Mouse (Mus musculus): ENCODE measurements around the gene Cebpg. TPM values are rescaled to one million over a fixed set of nuclear protein-coding genes. Genes with fewer than 3 reads are reported as not detected.
A peak's percentile ranks its signal among the peaks of the same experiment; 100 is the strongest.

Cebpg gene
- polyA plus RNA-seq (2012; rRNA removed) = 4.2 and 4.6 TPM in 2 replicates

GRCm38 (mm10) chr7:35056436-35056864, at the start of gene Cebpg:
Cebpg (minus strand) TSS chr7:35056573.
- Histone ChIP-seq H3K27ac (ENCODE audit: insufficient read depth, low read length) (peak within 1 kb of the TSS; percentile 81), H3K4me3 (ENCODE audit: extremely low read depth, insufficient read depth, insufficient read length) (peak within 1 kb of the TSS; percentile 72), H3K36me3 (ENCODE audit: control insufficient read depth, insufficient read depth, low read length) (no peaks in the 10 kb centered on the region), H3K4me1 (ENCODE audit: control insufficient read depth, insufficient read depth, insufficient read length) (peaks cover 8% of the 10 kb centered on the region; the same call in 1 of the 2 replicates), H3K27me3 (ENCODE audit: control insufficient read depth, insufficient read depth, low read length) (no peaks in the 10 kb centered on the region)
- peak; percentile 85 to 95 for DNase-seq (ENCODE audit: low read depth in 1 of 2, low spot score in 2 of 2)
- no peak for TF ChIP-seq CTCF (IDR thresholded peaks at IDR 0.05; ENCODE audit: extremely low read depth, insufficient read depth, insufficient read length, insufficient replicate concordance)
- peak; percentile 32 for TF ChIP-seq POLR2A (IDR thresholded peaks at IDR 0.05; ENCODE audit: low read depth, low read length)
- under 1% methylated on average over 53 of the region's 53 CpGs for WGBS

GRCm38 (mm10) chr7:35099528-35099927, 43.2 kb upstream of the Cebpg start:
- DNase-seq (ENCODE audit: low read depth in 1 of 2, low spot score in 2 of 2) = no peak
- Histone ChIP-seq H3K36me3 (ENCODE audit: control insufficient read depth, insufficient read depth, low read length) (no peaks in the 10 kb centered on the region), H3K4me3 (ENCODE audit: extremely low read depth, insufficient read depth, insufficient read length) (no peak overlapping the region), H3K27ac (ENCODE audit: insufficient read depth, low read length) (no peak overlapping the region), H3K4me1 (ENCODE audit: control insufficient read depth, insufficient read depth, insufficient read length) (peaks cover 2% of the 10 kb centered on the region; the same call in 1 of the 2 replicates), H3K27me3 (ENCODE audit: control insufficient read depth, insufficient read depth, low read length) (no peaks in the 10 kb centered on the region)
- TF ChIP-seq CTCF (IDR thresholded peaks at IDR 0.05; ENCODE audit: extremely low read depth, insufficient read depth, insufficient read length, insufficient replicate concordance) (no peak), POLR2A (IDR thresholded peaks at IDR 0.05; ENCODE audit: low read depth, low read length) (no peak)
- 45% methylated on average over 4 of the region's 4 CpGs for WGBS

DNA sequence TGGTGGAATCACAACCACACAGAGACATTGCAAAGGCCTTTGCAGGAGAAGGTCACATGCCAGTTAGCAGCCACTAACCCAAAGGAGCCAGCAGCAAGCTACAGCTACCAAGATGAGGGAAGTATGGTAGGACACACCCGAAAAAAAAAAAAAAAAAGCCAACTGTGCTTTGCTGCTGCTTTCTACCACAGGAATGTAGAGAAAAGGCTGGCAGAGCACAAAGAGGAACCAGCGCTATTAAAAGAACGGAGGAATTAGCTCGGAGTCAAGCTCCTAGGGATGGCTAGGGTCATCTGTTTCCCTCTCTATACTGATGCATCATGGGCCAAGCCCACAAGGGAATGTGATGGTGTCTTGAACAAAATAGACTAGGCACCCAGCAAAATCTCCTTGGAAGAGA, 42.4 kb upstream of the Cebpg start:
- 18% methylated on average over 4 of the region's 4 CpGs for WGBS
- no peak overlapping the region for H3K27ac ChIP-seq (ENCODE audit: insufficient read depth, low read length)

GRCm38 (mm10) chr7:35094975-35095678, 38.8 kb upstream of the Cebpg start:
- WGBS = 87% methylated on average over 9 of the region's 9 CpGs
- H3K4me3 ChIP-seq (ENCODE audit: extremely low read depth, insufficient read depth, insufficient read length) = no peak overlapping the region

More for the DNA sequence above, 42.4 kb upstream of the Cebpg start:
- Histone ChIP-seq H3K36me3 (ENCODE audit: control insufficient read depth, insufficient read depth, low read length) (no peaks in the 10 kb centered on the region), H3K4me1 (ENCODE audit: control insufficient read depth, insufficient read depth, insufficient read length) (peaks cover 2% of the 10 kb centered on the region; the same call in 1 of the 2 replicates), H3K4me3 (ENCODE audit: extremely low read depth, insufficient read depth, insufficient read length) (no peak overlapping the region), H3K27me3 (ENCODE audit: control insufficient read depth, insufficient read depth, low read length) (no peaks in the 10 kb centered on the region)
- no peak for DNase-seq (ENCODE audit: low read depth in 1 of 2, low spot score in 2 of 2)
- TF ChIP-seq POLR2A (IDR thresholded peaks at IDR 0.05; ENCODE audit: low read depth, low read length) (no peak), CTCF (IDR thresholded peaks at IDR 0.05; ENCODE audit: extremely low read depth, insufficient read depth, insufficient read length, insufficient replicate concordance) (no peak)

DNA sequence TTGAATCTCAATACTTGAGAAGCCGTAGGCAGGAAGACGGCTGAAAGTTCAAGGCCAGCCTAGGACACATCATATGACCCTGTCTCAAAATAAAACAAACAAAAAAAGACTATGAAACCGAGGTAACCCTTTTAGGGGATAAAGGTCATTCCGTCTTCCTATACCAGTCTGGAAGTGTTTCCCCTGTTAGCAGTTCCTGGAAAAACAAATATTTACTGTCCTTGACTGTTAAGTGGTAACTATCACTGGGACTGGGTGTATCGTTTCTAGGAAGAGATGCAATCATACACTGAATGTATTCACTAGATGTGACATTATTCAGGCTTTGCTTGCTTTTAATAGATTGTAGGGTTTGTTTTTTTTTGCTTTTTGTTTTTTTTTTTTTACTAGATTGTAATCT, 34.2 kb upstream of the Cebpg start:
- DNase-seq (ENCODE audit: low read depth in 1 of 2, low spot score in 2 of 2) = no peak
- no peaks in the 10 kb centered on the region for H3K36me3 ChIP-seq (ENCODE audit: control insufficient read depth, insufficient read depth, low read length)
- no peak for TF ChIP-seq CTCF (IDR thresholded peaks at IDR 0.05; ENCODE audit: extremely low read depth, insufficient read depth, insufficient read length, insufficient replicate concordance)
- no peak for TF ChIP-seq POLR2A (IDR thresholded peaks at IDR 0.05; ENCODE audit: low read depth, low read length)
- 87% methylated on average over 5 of the region's 5 CpGs for WGBS
- no peak overlapping the region for H3K27ac ChIP-seq (ENCODE audit: insufficient read depth, low read length)
- peaks cover 2% of the 10 kb centered on the region; the same call in 1 of the 2 replicates for H3K4me1 ChIP-seq (ENCODE audit: control insufficient read depth, insufficient read depth, insufficient read length)
- H3K4me3 ChIP-seq (ENCODE audit: extremely low read depth, insufficient read depth, insufficient read length) = no peak overlapping the region
- no peaks in the 10 kb centered on the region; the same call in 1 of the 2 replicates for H3K27me3 ChIP-seq (ENCODE audit: control insufficient read depth, insufficient read depth, low read length)

More at GRCm38 (mm10) chr7:35094975-35095678, 38.8 kb upstream of the Cebpg start:
- no peak for TF ChIP-seq CTCF (IDR thresholded peaks at IDR 0.05; ENCODE audit: extremely low read depth, insufficient read depth, insufficient read length, insufficient replicate concordance)
- TF ChIP-seq POLR2A (IDR thresholded peaks at IDR 0.05; ENCODE audit: low read depth, low read length) = no peak
- no peaks in the 10 kb centered on the region for H3K36me3 ChIP-seq (ENCODE audit: control insufficient read depth, insufficient read depth, low read length)
- H3K27ac ChIP-seq (ENCODE audit: insufficient read depth, low read length) = no peak overlapping the region
- no peaks in the 10 kb centered on the region; the same call in 1 of the 2 replicates for H3K27me3 ChIP-seq (ENCODE audit: control insufficient read depth, insufficient read depth, low read length)
- peaks cover 2% of the 10 kb centered on the region; the same call in 1 of the 2 replicates for H3K4me1 ChIP-seq (ENCODE audit: control insufficient read depth, insufficient read depth, insufficient read length)
- no peak for DNase-seq (ENCODE audit: low read depth in 1 of 2, low spot score in 2 of 2)

GRCm38 (mm10) chr7:35086271-35086861, 30.0 kb upstream of the Cebpg start:
- no peak for TF ChIP-seq POLR2A (IDR thresholded peaks at IDR 0.05; ENCODE audit: low read depth, low read length)
- 10% methylated on average over 21 of the region's 21 CpGs for WGBS
- H3K27me3 ChIP-seq (ENCODE audit: control insufficient read depth, insufficient read depth, low read length) = no peaks in the 10 kb centered on the region
- H3K27ac ChIP-seq (ENCODE audit: insufficient read depth, low read length) = no peak overlapping the region
- H3K4me3 ChIP-seq (ENCODE audit: extremely low read depth, insufficient read depth, insufficient read length) = no peak overlapping the region
- H3K36me3 ChIP-seq (ENCODE audit: control insufficient read depth, insufficient read depth, low read length) = no peaks in the 10 kb centered on the region
- H3K4me1 ChIP-seq (ENCODE audit: control insufficient read depth, insufficient read depth, insufficient read length) = peaks cover 2% of the 10 kb centered on the region; the same call in 1 of the 2 replicates
- DNase-seq (ENCODE audit: low read depth in 1 of 2, low spot score in 2 of 2) = peak in 1 of 2 experiments; percentile 7
